Mouse (Mus musculus) heart, embryonic 11.5 days (tissue): ENCODE measurements around the gene Spock1. TPM values are rescaled to one million over a fixed set of nuclear protein-coding genes. Genes with fewer than 3 reads are reported as not detected.

ENCODE experiments used
- ATAC-seq: fragments of 200-750 bp; cut with Nextera tagmentation; replicated peaks from 2 replicates; pipeline ENCODE4 v1.8.0; 2017; ENCODE audit warnings: moderate library complexity; ENCODE audit not compliant: insufficient number of reproducible peaks, low FRiP score, low TSS enrichment
- H3K27ac ChIP-seq: fragments of 300-500 bp; sonication (generic); 2 replicates; pipeline ENCODE4 v1.5.1; 2014; ENCODE audit warnings: mild to moderate bottlenecking, low read depth, low read length
- H3K27me3 ChIP-seq: fragments of 300-500 bp; sonication (generic); 2 replicates; pipeline ENCODE4 v1.6.1; 2014; ENCODE audit warnings: mild to moderate bottlenecking, low read length, mixed read lengths; ENCODE audit not compliant: control insufficient read depth, insufficient read depth
- H3K36me3 ChIP-seq: fragments of 300-500 bp; sonication (generic); 2 replicates; pipeline ENCODE4 v1.6.1; 2014; ENCODE audit warnings: mild to moderate bottlenecking, low read length, moderate library complexity, mixed read lengths; ENCODE audit not compliant: control insufficient read depth, insufficient read depth
- H3K4me1 ChIP-seq: fragments of 300-500 bp; sonication (generic); 2 replicates; pipeline ENCODE4 v1.6.1; 2014; ENCODE audit warnings: low read length; ENCODE audit not compliant: control insufficient read depth, insufficient read depth
- H3K4me2 ChIP-seq: fragments of 300-500 bp; sonication (generic); 2 replicates; pipeline ENCODE4 v1.6.1; 2014; ENCODE audit warnings: mild to moderate bottlenecking, moderate library complexity
- H3K4me3 ChIP-seq: fragments of 300-500 bp; sonication (generic); 2 replicates; pipeline ENCODE4 v1.5.1; 2014; ENCODE audit warnings: low read depth, low read length
- H3K9ac ChIP-seq: fragments of 300-500 bp; sonication (generic); 2 replicates; pipeline ENCODE4 v1.6.1; 2014; ENCODE audit warnings: mild to moderate bottlenecking, low read depth, low read length, moderate library complexity
- H3K9me3 ChIP-seq: fragments of 300-500 bp; sonication (generic); replicated peaks from 2 replicates; pipeline ENCODE4 v1.6.1; 2016; ENCODE audit warnings: low read length; ENCODE audit not compliant: control insufficient read depth
- WGBS: fragments of 180-500 bp; shearing (Covaris S2); extraction: QIAGEN DNeasy Blood & Tissue Kit; methylation state at CpG from one replicate; pipeline ENCODE4 v1.1.7; 2014; ENCODE audit not compliant: insufficient replicate concordance; 5-methylcytosine and 5-hydroxymethylcytosine counted together
- polyA plus RNA-seq: library from polyadenylated mRNA; unstranded; fragments of >200 nt; fragmentation: Nextera tagmentation; extraction: Ambion mirVana; gene quantifications from 2 replicates; pipeline ENCODE4 v1.2.1, GENCODE M21; 2014

The Spock1 gene
- polyA plus RNA-seq, 1 experiment from 2014 or later: 0.69 TPM

DNA sequence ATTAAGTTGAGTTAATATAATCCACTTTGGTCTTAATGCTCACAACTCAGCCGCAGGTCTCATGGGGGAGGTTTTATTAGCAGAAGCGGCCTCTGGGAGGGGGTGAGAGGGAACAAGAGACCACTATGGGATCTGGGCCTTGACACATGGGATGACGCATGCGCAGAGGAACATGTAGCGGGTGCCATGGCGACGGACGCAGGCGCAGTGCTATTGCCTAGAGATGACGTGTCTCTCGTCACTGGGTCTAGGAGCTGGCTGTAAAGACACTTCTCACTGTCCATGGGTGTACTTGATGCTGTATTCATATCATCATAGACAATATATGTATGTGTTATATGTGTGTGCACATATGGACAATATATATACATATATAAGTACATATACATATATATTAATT, 29.3 kb downstream of the Spock1 start:
- Histone ChIP-seq H3K4me2 (no peak overlapping the region), H3K9me3 (no peaks in the 10 kb centered on the region), H3K27me3 (peaks cover 35% of the 10 kb centered on the region), H3K36me3 (no peaks in the 10 kb centered on the region), H3K4me1 (no peaks in the 10 kb centered on the region), H3K4me3 (no peak overlapping the region), H3K9ac (no peak overlapping the region), H3K27ac (no peak overlapping the region)
- no peak for ATAC-seq
- 82% methylated on average over 11 of the region's 11 CpGs for WGBS

DNA sequence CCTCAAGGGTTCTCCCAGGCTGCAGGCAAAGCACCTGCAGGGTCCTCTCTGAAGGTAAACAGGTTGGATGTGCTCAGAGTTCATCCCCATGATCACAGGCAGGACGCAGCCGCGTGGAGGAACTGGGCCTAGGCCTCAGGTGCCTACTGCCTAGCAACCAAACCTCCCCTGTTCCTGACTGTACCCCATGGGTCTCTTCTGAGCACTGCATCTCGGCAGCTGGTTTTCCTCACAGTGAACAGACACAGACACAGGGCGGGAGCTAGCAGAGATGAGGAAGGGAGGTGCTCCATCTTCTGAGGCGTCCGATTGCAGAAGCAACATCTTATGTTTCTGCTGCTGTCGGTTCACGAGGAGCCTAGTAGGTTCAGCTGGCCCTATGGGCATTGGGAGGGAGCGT, 30.4 kb downstream of the Spock1 start:
- H3K4me2 ChIP-seq: no peak overlapping the region
- no peaks in the 10 kb centered on the region for H3K9me3 ChIP-seq
- 71% methylated on average over 10 of the region's 10 CpGs for WGBS
- H3K27ac ChIP-seq: no peak overlapping the region
- no peaks in the 10 kb centered on the region for H3K4me1 ChIP-seq
- H3K4me3 ChIP-seq: no peak overlapping the region
- no peak overlapping the region for H3K9ac ChIP-seq
- no peak for ATAC-seq
- no peaks in the 10 kb centered on the region for H3K36me3 ChIP-seq
- peaks cover 34% of the 10 kb centered on the region for H3K27me3 ChIP-seq

DNA sequence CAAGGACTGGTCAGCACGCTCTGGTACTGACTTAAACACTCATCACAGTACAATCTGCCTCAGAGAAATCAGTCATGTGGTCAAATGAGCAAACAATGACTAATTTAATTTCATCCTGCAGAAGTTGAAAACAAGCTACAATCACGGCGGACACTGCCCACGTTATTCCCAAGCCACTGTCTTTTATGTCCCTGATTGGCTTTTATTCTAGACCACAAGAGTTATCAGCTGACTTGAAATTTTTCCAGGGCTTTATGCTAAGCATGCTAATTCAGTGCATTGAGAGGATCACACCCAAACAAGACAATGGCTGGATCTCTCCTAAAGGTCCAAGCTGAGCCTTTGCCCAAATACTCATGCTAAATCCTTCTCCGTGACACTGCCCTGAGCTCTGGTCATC, 31.2 kb downstream of the Spock1 start:
- H3K36me3 ChIP-seq: no peaks in the 10 kb centered on the region
- no peak overlapping the region for H3K4me3 ChIP-seq
- H3K4me2 ChIP-seq: no peak overlapping the region
- 85% methylated on average over 5 of the region's 5 CpGs for WGBS
- H3K9me3 ChIP-seq: no peaks in the 10 kb centered on the region
- no peaks in the 10 kb centered on the region for H3K4me1 ChIP-seq
- H3K9ac ChIP-seq: no peak overlapping the region
- no peak for ATAC-seq
- H3K27me3 ChIP-seq: peaks cover 38% of the 10 kb centered on the region
- H3K27ac ChIP-seq: no peak overlapping the region

DNA sequence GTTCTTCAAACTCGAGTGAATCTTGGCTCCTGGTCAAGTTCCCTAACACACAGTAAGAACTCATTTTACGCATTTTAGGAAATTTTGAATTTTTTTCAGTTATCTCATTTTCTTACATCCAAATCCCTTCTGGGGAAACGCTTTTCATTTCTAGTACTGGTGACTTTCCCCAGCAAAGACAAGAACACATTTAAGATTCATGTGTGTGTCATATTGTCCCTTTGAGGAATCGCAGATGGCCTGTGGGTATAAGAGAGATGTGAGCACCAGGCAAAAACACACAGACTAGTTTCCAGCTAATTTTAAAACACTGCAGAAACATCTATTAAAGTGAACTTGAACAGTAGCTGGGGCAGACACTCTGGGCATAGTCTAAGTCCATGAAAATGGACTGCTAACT, 38.1 kb downstream of the Spock1 start:
- Histone ChIP-seq H3K9me3 (no peaks in the 10 kb centered on the region), H3K4me1 (no peaks in the 10 kb centered on the region), H3K9ac (no peak overlapping the region), H3K36me3 (no peaks in the 10 kb centered on the region), H3K27me3 (peaks cover 5% of the 10 kb centered on the region; the same call in 1 of the 2 replicates), H3K4me2 (no peak overlapping the region), H3K4me3 (no peak overlapping the region), H3K27ac (no peak overlapping the region)
- 78% methylated on average over 4 of the region's 4 CpGs for WGBS
- no peak for ATAC-seq

DNA sequence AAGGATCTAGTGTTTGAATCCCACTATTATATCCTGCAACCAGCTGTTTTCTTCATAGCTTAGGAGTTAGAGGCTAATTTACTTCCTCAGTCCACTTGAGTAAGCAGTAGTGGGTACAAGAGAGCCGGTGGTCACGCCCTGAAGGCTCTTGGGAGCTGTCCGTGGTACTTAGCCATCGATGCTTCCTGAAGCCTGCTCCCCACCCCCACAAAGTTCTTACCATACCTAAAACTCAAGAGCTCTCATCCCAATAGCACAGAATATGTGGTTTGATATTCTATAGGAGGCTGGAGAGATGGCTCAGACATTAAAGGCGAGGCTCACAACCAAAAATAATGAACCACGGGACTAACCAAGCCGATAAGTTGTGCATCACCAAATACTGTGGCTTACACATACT, 40.5 kb downstream of the Spock1 start:
- no peak overlapping the region for H3K9ac ChIP-seq
- no peak for ATAC-seq
- H3K36me3 ChIP-seq: no peaks in the 10 kb centered on the region
- H3K27ac ChIP-seq: no peak overlapping the region
- no peak overlapping the region for H3K4me3 ChIP-seq
- H3K27me3 ChIP-seq: peaks cover 1% of the 10 kb centered on the region; the same call in 1 of the 2 replicates
- no peaks in the 10 kb centered on the region for H3K9me3 ChIP-seq
- 59% methylated on average over 7 of the region's 7 CpGs for WGBS
- H3K4me2 ChIP-seq: no peak overlapping the region
- no peaks in the 10 kb centered on the region for H3K4me1 ChIP-seq

DNA sequence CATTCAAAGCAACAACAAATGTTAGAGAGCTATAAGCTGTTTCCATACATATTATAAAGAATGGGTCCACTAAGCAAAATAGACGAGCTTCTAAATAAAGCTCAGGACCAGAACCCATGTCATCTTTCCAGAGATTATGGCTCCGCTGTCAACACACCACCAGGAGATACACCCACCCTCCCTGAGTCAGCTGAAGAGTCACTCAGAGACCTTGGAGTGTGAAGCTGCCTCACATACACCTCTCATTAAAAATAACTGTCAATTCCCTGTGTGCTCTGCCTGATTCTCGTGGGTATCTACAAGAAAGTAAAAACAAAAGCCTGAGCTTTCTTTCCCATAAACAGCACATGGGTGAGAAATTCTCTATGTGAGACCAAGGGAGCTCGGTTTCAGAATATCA, 43.1 kb downstream of the Spock1 start:
- H3K27me3 ChIP-seq: no peaks in the 10 kb centered on the region
- no peak for ATAC-seq
- 61% methylated on average over 4 of the region's 4 CpGs for WGBS

DNA sequence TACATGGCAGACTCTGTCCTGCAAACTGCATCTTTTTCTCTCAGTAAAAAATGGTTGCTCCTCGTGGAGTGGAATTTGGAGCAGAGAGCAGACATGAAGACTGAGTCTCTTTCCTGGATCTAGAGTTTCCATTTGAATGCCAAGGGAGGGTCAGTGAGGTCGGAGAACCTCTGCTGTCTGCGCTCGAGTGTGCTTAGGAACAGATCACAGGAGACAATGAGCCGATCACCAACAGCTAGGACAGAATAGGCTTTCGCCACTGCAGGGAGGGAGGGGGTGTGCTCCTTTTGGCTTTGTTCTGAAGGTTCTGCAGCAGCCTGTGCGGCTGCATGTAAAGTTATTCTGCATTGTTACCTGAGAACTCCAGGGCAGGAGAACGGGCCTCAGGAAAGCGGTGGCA, 49.6 kb downstream of the Spock1 start:
- Histone ChIP-seq H3K9me3 (no peaks in the 10 kb centered on the region), H3K9ac (no peak overlapping the region), H3K4me2 (no peak overlapping the region), H3K4me3 (no peak overlapping the region), H3K4me1 (no peaks in the 10 kb centered on the region), H3K27me3 (0 out of 2 replicates have a peak, but pooled peaks cover 2% of the 10 kb centered on the region), H3K27ac (no peak overlapping the region), H3K36me3 (no peaks in the 10 kb centered on the region)
- WGBS: 65% methylated on average over 9 of the region's 9 CpGs
- no peak for ATAC-seq

More for the DNA sequence above, 43.1 kb downstream of the Spock1 start:
- H3K4me2 ChIP-seq: no peak overlapping the region
- H3K4me1 ChIP-seq: no peaks in the 10 kb centered on the region
- H3K4me3 ChIP-seq: no peak overlapping the region
- H3K9me3 ChIP-seq: no peaks in the 10 kb centered on the region
- H3K27ac ChIP-seq: no peak overlapping the region
- no peak overlapping the region for H3K9ac ChIP-seq
- H3K36me3 ChIP-seq: no peaks in the 10 kb centered on the region

DNA sequence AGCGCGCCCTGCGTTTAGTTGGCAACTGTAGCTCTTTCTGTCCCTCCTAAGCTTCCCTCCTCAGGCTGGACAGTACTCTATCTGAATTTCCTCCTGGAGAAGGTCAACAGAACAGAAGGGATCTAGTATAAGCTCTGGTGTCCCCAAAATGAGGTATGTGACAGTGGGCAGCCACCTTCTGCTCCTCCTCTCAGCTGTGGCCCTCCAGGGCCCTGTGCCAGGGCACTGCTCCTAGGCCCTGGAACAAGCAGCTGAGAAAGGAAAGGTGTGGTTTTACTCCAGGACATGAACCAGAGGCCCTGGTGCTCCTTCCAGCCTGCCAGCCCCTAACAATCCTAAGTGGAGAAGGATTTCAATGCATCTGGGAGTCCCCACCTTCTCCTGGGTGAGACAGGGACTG, 51.1 kb downstream of the Spock1 start:
- no peaks in the 10 kb centered on the region for H3K4me1 ChIP-seq
- H3K27ac ChIP-seq: no peak overlapping the region
- no peak overlapping the region for H3K4me2 ChIP-seq
- H3K27me3 ChIP-seq: 0 out of 2 replicates have a peak, but pooled peaks cover 2% of the 10 kb centered on the region
- no peak for ATAC-seq
- 98% methylated on average over 3 of the region's 3 CpGs for WGBS
- H3K9ac ChIP-seq: no peak overlapping the region
- no peaks in the 10 kb centered on the region for H3K36me3 ChIP-seq
- no peak overlapping the region for H3K4me3 ChIP-seq
- no peaks in the 10 kb centered on the region for H3K9me3 ChIP-seq

DNA sequence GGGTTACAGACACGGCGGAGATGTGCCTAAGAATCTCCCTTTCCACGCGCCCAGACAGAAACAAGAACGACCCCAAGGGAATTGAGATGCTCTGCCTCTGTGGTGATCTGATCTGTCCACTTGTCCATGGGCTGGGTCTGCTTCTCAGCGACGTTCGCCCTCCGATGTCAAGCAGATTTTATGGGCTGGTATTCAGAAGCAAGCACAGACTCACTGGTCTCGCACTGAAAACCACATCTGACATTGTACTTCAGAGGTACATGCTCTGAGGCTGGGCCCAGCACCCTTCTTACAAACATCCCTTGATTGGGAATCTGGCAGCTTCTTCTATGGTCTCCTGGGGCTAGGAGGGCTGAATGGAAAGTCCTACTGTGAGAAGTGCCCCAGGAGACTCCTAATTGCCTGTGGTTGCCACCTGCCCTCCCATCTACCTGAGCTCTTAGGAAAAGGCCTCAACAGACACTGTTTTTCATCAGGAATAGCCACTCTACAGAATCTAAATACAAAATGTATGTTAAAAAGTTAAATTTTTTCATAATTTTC, 51.8 kb downstream of the Spock1 start:
- no peaks in the 10 kb centered on the region for H3K36me3 ChIP-seq
- no peak overlapping the region for H3K27ac ChIP-seq
- no peaks in the 10 kb centered on the region for H3K9me3 ChIP-seq
- ATAC-seq: no peak
- no peak overlapping the region for H3K4me2 ChIP-seq
- H3K4me1 ChIP-seq: no peaks in the 10 kb centered on the region
- 0 out of 2 replicates have a peak, but pooled peaks cover 2% of the 10 kb centered on the region for H3K27me3 ChIP-seq
- H3K9ac ChIP-seq: no peak overlapping the region
- 80% methylated on average over 10 of the region's 10 CpGs for WGBS
- H3K4me3 ChIP-seq: no peak overlapping the region
